Mouse (Mus musculus) cerebellum, postnatal 10 days (tissue): Measurements from ENCODE around the gene Apol7c.
"Not testable (repeated sequence)": the region's sequence is repeated elsewhere in the genome, so short reads cannot be mapped to it uniquely, and the experiment has no call there.

Source experiments
- DNase-seq, 2 experiments: peaks; one replicate each; pipeline ENCODE4 v3.0.0; 2021; ENCODE audit warnings: mixed read lengths in 2 of 2

Apol7c gene

DNA sequence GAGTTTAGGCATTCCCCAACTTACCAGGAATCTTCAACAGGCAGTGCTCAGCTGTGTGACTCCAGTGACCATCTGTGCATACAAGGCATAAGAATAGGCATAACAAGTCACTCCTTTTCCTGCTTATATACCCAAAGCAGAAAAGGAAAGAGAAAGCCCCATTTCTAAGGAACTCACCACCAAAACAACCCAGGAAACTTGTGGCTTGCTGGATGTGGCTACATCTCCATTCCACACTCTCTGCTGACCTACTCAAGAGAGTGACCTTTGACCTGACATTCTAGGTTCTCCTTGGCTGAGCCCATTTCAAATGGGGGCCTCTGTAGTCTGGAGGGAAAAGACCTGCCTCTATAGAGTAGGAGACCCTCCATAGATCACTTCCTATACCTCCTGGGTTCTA, at the start of gene Apol7c:
Gene Apol7c (minus strand): TSS at position 101 of the 400 bp plus-strand sequence.
- DNase-seq: no peak

DNA sequence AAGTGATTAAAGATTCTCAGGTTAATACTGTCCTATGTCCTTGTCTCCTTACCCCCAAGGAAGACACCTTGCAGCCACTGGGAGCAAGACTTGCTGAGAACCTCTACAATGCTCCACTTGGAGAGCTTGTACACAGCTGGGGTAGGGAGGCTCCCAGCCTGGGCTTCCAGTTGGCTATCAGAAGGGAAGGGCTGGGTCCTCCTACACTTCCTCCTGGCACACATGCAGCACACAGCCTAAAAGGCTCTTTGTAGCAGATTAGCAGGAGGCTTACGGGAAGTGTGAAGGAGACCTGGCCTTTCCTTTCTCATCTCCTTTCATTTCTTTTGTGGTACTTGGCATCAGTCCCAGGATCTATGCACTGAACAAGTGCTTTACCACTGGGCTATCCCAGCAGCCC, 48.6 kb upstream of the Apol7c start:
- DNase-seq: no peak

DNA sequence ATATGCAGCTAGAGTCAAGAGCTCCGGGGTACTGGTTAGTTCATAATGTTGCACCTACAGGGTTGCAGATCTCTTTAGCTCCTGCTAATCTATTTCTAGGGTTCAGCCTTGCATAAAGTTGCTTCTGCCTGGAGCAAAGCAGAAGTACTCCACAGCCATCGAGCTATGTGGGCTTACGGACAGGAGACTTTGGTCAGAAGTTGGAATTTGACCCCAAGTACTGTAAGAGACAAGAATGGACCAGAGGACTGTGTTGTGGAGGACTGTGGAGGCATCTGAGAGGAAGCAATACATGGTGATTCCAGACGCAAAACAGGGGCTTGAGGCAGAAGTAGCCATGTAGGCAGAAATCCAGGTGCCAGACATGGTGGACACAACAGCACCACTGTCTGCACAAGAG, 46.2 kb upstream of the Apol7c start:
- no peak for DNase-seq

DNA sequence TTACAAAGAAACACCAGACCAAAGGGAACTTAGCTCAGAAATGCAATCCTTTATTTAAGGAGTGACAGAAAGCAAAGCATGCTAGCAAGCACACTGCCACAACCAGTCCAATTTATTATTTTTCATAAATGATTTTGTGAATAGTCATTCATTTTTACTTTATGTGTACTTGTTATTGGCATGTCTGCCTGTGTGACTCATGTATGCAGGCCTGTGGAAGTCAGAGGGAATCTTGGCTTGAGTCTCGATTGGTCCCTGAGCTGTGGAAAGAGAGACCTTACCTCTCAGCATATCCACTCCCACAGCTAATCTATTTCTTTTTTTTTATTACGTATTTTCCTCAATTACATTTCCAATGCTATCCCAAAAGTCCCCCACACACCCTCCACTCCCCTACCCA, 45.7 kb upstream of the Apol7c start:
- DNase-seq: no peak

DNA sequence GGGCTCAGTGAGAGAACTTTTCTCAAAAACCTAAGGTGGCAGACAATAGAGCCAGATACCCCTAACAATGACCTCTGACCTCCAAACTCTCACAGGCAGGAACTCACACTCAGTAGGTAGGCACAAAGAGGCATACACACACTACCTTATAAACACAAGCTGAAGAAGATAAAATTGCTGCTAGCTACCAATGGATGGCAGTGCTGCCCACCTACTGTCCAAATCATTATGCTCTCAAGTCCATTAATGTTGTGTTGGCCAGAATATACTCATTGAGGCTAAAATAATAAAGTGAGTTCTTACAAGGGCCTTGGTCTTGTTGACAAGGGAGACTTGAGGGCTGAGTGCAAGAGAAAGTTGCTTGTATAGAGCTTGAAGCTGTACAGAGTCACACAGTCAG, 30.1 kb upstream of the Apol7c start:
- no peak for DNase-seq

DNA sequence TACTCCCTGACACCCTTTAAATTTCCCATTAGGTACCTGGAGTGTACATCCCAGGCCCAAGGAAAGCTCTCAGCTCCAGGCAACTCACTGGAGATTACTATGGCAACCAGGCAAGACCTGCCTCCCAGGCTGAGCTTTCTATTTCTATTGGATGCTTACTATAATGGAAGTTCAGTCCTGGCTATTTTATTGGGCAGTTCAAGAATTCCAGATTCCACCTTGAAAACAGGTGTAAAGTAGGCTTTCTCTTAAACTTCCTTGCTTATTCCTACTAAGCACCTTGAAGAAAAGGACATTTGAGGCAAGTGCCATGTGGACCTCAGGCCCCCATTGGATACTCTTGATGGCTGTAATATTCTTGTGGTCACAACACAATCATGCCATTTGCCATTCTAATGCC, 28.7 kb upstream of the Apol7c start, which contains the start of gene 1700025B11Rik:
Gene 1700025B11Rik (minus strand): TSS at position 101 of the 400 bp plus-strand sequence.
- DNase-seq: no peak

DNA sequence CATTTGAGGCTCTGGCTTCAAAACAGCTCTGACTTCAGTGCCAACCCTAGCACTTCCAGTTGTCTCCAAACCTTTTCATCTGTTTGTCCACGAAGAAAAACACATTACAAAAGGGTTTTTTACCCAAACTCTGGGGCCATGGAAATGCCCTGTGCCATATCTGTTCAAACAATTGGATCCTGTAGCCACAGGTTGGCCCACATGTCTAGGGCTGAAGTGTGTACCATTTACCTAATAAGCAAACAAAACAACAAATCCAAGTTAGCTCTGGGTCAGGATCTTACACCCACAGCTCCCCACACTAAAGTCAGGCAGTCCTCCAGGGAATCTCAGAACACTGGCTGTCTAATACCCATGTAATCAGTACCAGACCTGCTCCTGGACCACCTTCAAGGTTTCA, 6.1 kb upstream of the Apol7c start:
- not testable (repeated sequence) for DNase-seq

DNA sequence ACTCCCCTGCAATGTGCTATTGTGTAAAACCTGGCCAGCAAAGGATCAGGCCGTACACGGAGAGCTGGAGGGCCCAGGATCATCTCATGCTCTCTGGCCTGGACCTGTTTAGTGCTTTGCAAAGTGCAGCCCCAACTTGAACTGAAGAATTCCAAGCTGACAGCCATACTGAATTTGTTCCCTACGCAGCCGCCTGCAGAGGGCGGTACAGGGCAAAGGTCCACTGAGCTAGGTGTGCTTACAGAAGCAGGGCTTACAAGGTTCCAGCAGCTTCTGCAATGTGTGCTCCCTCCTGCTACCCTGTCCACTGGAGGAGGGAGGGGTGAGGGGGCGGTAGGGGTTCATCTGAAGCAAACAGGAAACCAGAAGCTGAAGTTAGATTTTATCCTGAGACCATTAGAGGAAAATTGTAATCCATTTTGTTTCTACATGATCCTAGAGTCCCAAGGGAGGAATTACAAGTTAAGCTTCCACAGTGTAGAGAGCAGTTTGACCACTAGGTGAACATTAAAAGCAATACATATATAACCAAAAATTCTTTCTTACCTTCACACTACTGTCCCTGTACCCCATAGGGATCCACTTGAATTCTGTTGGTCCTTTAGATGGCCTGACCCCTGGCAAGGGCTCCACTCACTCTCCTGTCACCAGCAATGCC, 9.8 kb downstream of the Apol7c start:
- DNase-seq: peak; percentile 73 to 76

DNA sequence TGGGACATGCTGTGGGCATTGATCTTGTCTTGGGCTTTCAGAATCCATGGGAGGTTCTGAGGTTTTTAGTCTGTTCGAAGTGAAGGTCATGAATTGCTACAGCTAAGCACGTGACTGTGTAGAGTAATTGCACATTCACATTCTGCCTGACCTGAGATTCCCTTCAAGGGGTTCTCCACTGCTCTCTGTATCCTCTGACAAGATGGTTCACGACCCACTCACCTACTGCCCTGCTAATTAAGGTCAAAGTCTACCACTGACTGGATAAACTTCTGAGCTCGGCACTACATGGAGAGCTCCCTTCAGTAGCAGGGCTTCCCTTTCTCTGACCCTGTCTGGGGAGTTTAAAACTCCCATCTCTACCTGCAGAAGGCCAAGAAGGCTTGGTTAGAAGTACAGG, 12.5 kb downstream of the Apol7c start:
- DNase-seq: not testable (repeated sequence)

DNA sequence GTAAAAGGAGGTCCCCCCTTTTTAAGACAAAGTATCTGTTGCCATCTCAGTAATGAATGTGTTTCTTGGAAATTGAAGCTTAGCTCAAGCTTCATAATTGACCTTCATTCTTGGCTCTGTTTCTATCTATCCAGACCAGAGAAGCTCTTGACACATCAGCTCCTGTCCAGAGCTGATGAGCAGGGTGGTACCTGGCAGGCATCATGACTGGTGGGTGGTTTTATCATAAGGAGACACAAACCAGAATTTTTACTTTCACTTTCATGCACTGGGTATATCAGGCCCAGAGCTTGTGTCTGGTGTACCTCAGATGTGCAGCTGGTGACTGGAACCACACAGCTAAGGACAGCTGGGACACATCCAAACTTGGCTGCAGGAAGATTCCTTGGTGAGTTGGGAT, 25.1 kb downstream of the Apol7c start, which contains the start of gene Apol11a:
Gene Apol11a (plus strand): TSS at position 306 of the 400 bp plus-strand sequence.
- DNase-seq: not testable (repeated sequence)

DNA sequence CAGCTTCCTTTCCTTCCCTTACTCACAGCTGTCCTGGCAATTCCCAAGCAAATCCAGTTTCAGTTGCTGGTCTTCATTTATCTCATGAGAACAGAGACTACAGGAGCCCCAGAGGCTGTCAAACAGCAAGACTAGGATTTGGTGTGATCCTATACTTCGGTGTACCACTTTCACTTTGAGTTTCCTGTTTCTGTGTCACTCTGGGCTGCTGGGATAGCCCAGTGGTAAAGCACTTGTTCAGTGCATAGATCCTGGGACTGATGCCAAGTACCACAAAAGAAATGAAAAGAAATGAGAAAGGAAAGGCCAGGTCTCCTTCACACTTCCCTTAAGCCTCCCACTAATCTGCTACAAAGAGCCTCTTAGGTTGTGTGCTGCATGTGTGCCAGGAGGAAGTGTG, 38.4 kb downstream of the Apol7c start:
- DNase-seq: not testable (repeated sequence)

DNA sequence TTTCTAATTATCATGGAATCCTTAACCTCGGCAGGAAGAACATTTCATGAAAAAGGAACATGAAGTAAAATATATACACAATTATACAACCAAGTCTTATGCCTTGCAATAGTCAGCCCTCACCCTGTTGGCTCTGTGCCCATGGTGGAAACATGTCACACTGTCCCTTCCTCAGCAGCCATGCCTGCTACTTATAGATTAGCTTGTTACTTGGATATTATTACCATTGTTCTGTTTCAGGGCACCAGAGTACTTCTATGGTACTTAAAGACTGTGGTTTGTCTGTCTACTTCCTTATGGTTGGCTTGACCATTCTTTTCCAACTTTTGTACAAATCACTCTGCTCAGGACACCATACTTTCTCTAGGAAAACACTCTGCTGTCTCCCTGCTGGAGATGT, 39.9 kb downstream of the Apol7c start:
- not testable (repeated sequence) for DNase-seq

DNA sequence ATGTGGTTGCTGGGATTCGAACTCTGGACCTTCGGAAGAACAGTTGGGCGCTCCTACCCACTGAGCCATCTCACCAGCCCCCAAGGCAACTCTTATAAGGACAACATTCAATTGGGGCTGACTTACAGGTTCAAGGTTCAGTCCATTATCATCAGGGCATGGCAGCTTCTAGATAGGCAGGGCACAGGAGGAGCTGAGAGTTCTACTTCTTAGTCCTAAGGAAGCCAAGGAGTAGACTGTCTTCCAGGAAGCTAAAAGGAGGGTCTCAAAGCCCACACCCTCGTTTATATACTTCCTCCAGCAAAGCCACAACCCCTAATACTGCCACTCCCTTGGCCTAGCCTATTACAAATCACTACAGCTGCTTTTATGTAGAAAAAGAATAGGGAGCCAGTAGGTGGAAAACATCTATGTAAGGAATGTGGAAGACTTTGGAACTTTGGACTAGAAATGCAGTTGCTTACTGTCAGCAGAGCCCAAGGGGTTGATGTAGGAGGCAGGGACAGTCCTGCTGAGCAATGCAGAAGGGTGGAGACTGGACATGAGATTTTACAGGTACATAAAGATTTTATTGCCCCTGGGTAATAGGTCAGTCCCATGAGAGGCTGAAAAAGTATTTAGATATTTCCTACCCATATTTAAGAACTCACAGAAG, 50.8 kb downstream of the Apol7c start:
- no peak for DNase-seq

DNA sequence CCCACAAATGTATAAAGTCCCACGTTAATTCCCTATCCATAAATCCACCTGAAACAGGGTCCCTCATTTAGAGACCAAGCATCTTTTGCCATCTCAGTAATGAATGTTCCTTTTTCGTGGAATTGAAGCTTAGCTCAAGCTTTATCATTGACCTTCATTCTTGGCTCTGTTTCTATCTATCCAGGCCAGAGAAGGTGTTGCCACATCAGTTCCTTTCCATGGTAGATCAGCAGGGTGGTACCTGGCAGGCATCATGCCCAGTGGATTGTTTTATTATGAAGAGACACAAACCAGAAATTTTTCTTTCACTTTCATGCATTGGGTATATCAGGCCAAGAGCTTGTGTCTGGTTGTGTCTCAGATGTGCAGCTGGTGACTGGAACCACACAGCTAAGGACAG, 56.4 kb downstream of the Apol7c start, which contains the start of gene Apol10a:
Gene Apol10a (plus strand): TSS at position 355 of the 400 bp plus-strand sequence.
- DNase-seq: not testable (repeated sequence)
